Mouse (Mus musculus) midbrain, embryonic 12.5 days (tissue): ENCODE results near the gene Samsn1. TPM values are rescaled to one million over a fixed set of nuclear protein-coding genes. Genes with fewer than 3 reads are reported as not detected.

Source experiments
- ATAC-seq: fragments of 200-750 bp; cut with Nextera tagmentation; 2 replicates; pipeline ENCODE4 v1.8.0; 2017; ENCODE audit warnings: low read depth, moderate TSS enrichment, moderate library complexity; ENCODE audit not compliant: low FRiP score
- H3K27ac ChIP-seq: fragments of 300-500 bp; sonication (generic); replicated peaks from 2 replicates; pipeline ENCODE4 v1.5.1; 2016; ENCODE audit warnings: mild to moderate bottlenecking
- H3K27me3 ChIP-seq: fragments of 300-500 bp; sonication (generic); 2 replicates; pipeline ENCODE4 v1.6.1; 2016; ENCODE audit warnings: mild to moderate bottlenecking
- H3K36me3 ChIP-seq: fragments of 300-500 bp; sonication (generic); 2 replicates; pipeline ENCODE4 v1.6.1; 2016
- H3K4me1 ChIP-seq: fragments of 300-500 bp; sonication (generic); 2 replicates; pipeline ENCODE4 v1.6.1; 2016
- H3K4me2 ChIP-seq: fragments of 300-500 bp; sonication (generic); replicated peaks from 2 replicates; pipeline ENCODE4 v1.6.1; 2016; ENCODE audit warnings: mild to moderate bottlenecking, moderate library complexity
- H3K4me3 ChIP-seq: fragments of 300-500 bp; sonication (generic); 2 replicates; pipeline ENCODE4 v1.5.1; 2016; ENCODE audit warnings: mild to moderate bottlenecking
- H3K9ac ChIP-seq: fragments of 300-500 bp; sonication (generic); replicated peaks from 2 replicates; pipeline ENCODE4 v1.6.1; 2016; ENCODE audit warnings: mild to moderate bottlenecking, moderate library complexity
- H3K9me3 ChIP-seq: fragments of 300-500 bp; sonication (generic); 2 replicates; pipeline ENCODE4 v1.6.1; 2016; ENCODE audit warnings: mild to moderate bottlenecking
- WGBS: fragments of 180-500 bp; shearing (Covaris S2); methylation state at CpG from one replicate; pipeline ENCODE4 v1.1.7; 2016; 5-methylcytosine and 5-hydroxymethylcytosine counted together
- polyA plus RNA-seq: library from polyadenylated mRNA; unstranded; fragments of >200 nt; fragmentation: Nextera tagmentation; extraction: Ambion mirVana; gene quantifications from 2 replicates; pipeline ENCODE4 v1.2.1, GENCODE M21; 2016

The Samsn1 gene
- polyA plus RNA-seq, 1 experiment from 2014 or later: 1.3 TPM

- 83% methylated on average over 3 of the region's 3 CpGs for WGBS
- ATAC-seq: no peak
- Histone ChIP-seq H3K36me3 (no peaks in the 10 kb centered on the region), H3K27ac (no peak overlapping the region), H3K4me2 (no peak overlapping the region), H3K4me1 (no peaks in the 10 kb centered on the region), H3K4me3 (no peak overlapping the region), H3K27me3 (no peaks in the 10 kb centered on the region), H3K9ac (no peak overlapping the region), H3K9me3 (no peaks in the 10 kb centered on the region)
Observed at GRCm38 (mm10) chr16:75899885-75900620, 122.0 kb downstream of the Samsn1 start.

GRCm38 (mm10) chr16:75897828-75898367 is 124.2 kb downstream of the Samsn1 start:
- no peaks in the 10 kb centered on the region for H3K9me3 ChIP-seq
- H3K27ac ChIP-seq: no peak overlapping the region
- no peaks in the 10 kb centered on the region for H3K4me1 ChIP-seq
- no peak overlapping the region for H3K4me2 ChIP-seq
- H3K4me3 ChIP-seq: no peak overlapping the region
- H3K27me3 ChIP-seq: no peaks in the 10 kb centered on the region
- no peak overlapping the region for H3K9ac ChIP-seq
- 87% methylated on average over 4 of the region's 4 CpGs for WGBS
- no peaks in the 10 kb centered on the region for H3K36me3 ChIP-seq
- ATAC-seq: no peak

GRCm38 (mm10) chr16:75894263-75894901 is 127.7 kb downstream of the Samsn1 start:
- Histone ChIP-seq H3K27ac (no peak overlapping the region), H3K4me2 (no peak overlapping the region)
- ATAC-seq: no peak

GRCm38 (mm10) chr16:75893470-75893869 is 128.6 kb downstream of the Samsn1 start:
- no peak for ATAC-seq
- H3K4me2 ChIP-seq: no peak overlapping the region
- no peak overlapping the region for H3K9ac ChIP-seq
- 95% methylated on average over 1 of the region's 1 CpGs for WGBS
- H3K27me3 ChIP-seq: no peaks in the 10 kb centered on the region
- H3K27ac ChIP-seq: no peak overlapping the region
- no peak overlapping the region for H3K4me3 ChIP-seq
- H3K4me1 ChIP-seq: 0 out of 2 replicates have a peak, but pooled peaks cover 4% of the 10 kb centered on the region
- H3K36me3 ChIP-seq: no peaks in the 10 kb centered on the region
- H3K9me3 ChIP-seq: no peaks in the 10 kb centered on the region

More at GRCm38 (mm10) chr16:75894263-75894901, 127.7 kb downstream of the Samsn1 start:
- Histone ChIP-seq H3K27me3 (no peaks in the 10 kb centered on the region), H3K9me3 (no peaks in the 10 kb centered on the region), H3K9ac (no peak overlapping the region), H3K4me1 (no peaks in the 10 kb centered on the region), H3K36me3 (no peaks in the 10 kb centered on the region), H3K4me3 (no peak overlapping the region)
- WGBS: 92% methylated on average over 5 of the region's 5 CpGs

GRCm38 (mm10) chr16:75889081-75889646 is 132.9 kb downstream of the Samsn1 start:
- 21% methylated on average over 6 of the region's 6 CpGs for WGBS
- Histone ChIP-seq H3K4me2 (no peak overlapping the region), H3K27me3 (no peaks in the 10 kb centered on the region), H3K4me3 (no peak overlapping the region), H3K27ac (no peak overlapping the region), H3K9ac (no peak overlapping the region), H3K4me1 (0 out of 2 replicates have a peak, but pooled peaks cover 4% of the 10 kb centered on the region), H3K36me3 (no peaks in the 10 kb centered on the region), H3K9me3 (no peaks in the 10 kb centered on the region)
- peak; percentile 84 for ATAC-seq

GRCm38 (mm10) chr16:75887203-75887602 is 134.9 kb downstream of the Samsn1 start:
- WGBS: 83% methylated on average over 6 of the region's 6 CpGs
- Histone ChIP-seq H3K27me3 (no peaks in the 10 kb centered on the region), H3K4me2 (no peak overlapping the region), H3K4me3 (no peak overlapping the region), H3K9me3 (no peaks in the 10 kb centered on the region), H3K4me1 (0 out of 2 replicates have a peak, but pooled peaks cover 4% of the 10 kb centered on the region), H3K27ac (no peak overlapping the region), H3K9ac (no peak overlapping the region), H3K36me3 (no peaks in the 10 kb centered on the region)
- no peak for ATAC-seq

- Histone ChIP-seq H3K27ac (no peak overlapping the region), H3K4me2 (no peak overlapping the region), H3K9me3 (no peaks in the 10 kb centered on the region), H3K9ac (no peak overlapping the region), H3K36me3 (no peaks in the 10 kb centered on the region), H3K4me3 (no peak overlapping the region), H3K4me1 (no peaks in the 10 kb centered on the region), H3K27me3 (no peaks in the 10 kb centered on the region)
- WGBS: 90% methylated on average over 2 of the region's 2 CpGs
- no peak for ATAC-seq
Observed at GRCm38 (mm10) chr16:75878885-75879284, 143.2 kb downstream of the Samsn1 start.

GRCm38 (mm10) chr16:75877170-75877569 is 144.9 kb downstream of the Samsn1 start:
- Histone ChIP-seq H3K9ac (no peak overlapping the region), H3K9me3 (no peaks in the 10 kb centered on the region), H3K4me2 (no peak overlapping the region), H3K27ac (no peak overlapping the region), H3K4me3 (no peak overlapping the region), H3K36me3 (no peaks in the 10 kb centered on the region), H3K27me3 (no peaks in the 10 kb centered on the region), H3K4me1 (no peaks in the 10 kb centered on the region)
- ATAC-seq: no peak
- 85% methylated on average over 3 of the region's 3 CpGs for whole genome bisulfite sequencing

- no peak overlapping the region for H3K27ac ChIP-seq
- no peak for ATAC-seq
- no peaks in the 10 kb centered on the region for H3K4me1 ChIP-seq
- no peaks in the 10 kb centered on the region for H3K36me3 ChIP-seq
- H3K4me3 ChIP-seq: no peak overlapping the region
- no peaks in the 10 kb centered on the region for H3K27me3 ChIP-seq
- WGBS: 83% methylated on average over 4 of the region's 4 CpGs
- no peaks in the 10 kb centered on the region for H3K9me3 ChIP-seq
- H3K4me2 ChIP-seq: no peak overlapping the region
- no peak overlapping the region for H3K9ac ChIP-seq
Observed at GRCm38 (mm10) chr16:75875896-75876295, 146.2 kb downstream of the Samsn1 start.

GRCm38 (mm10) chr16:75874508-75874907 is 147.6 kb downstream of the Samsn1 start:
- WGBS: 54% methylated on average over 2 of the region's 2 CpGs
- ATAC-seq: no peak
- no peak overlapping the region for H3K9ac ChIP-seq
- no peak overlapping the region for H3K27ac ChIP-seq
- H3K4me3 ChIP-seq: no peak overlapping the region
- no peaks in the 10 kb centered on the region for H3K36me3 ChIP-seq
- H3K9me3 ChIP-seq: no peaks in the 10 kb centered on the region
- no peak overlapping the region for H3K4me2 ChIP-seq
- no peaks in the 10 kb centered on the region for H3K4me1 ChIP-seq
- H3K27me3 ChIP-seq: no peaks in the 10 kb centered on the region

GRCm38 (mm10) chr16:75872241-75872640 is 149.8 kb downstream of the Samsn1 start:
- 92% methylated on average over 8 of the region's 8 CpGs for WGBS
- no peak for ATAC-seq
- H3K4me3 ChIP-seq: no peak overlapping the region
- H3K27ac ChIP-seq: no peak overlapping the region
- H3K4me1 ChIP-seq: no peaks in the 10 kb centered on the region
- no peaks in the 10 kb centered on the region for H3K36me3 ChIP-seq
- H3K4me2 ChIP-seq: no peak overlapping the region
- no peaks in the 10 kb centered on the region for H3K27me3 ChIP-seq
- no peaks in the 10 kb centered on the region for H3K9me3 ChIP-seq
- no peak overlapping the region for H3K9ac ChIP-seq

- 87% methylated on average over 6 of the region's 6 CpGs for WGBS
- Histone ChIP-seq H3K36me3 (no peaks in the 10 kb centered on the region), H3K27me3 (no peaks in the 10 kb centered on the region), H3K4me3 (no peak overlapping the region), H3K4me2 (no peak overlapping the region), H3K9ac (no peak overlapping the region), H3K4me1 (no peaks in the 10 kb centered on the region), H3K9me3 (no peaks in the 10 kb centered on the region), H3K27ac (no peak overlapping the region)
- no peak for ATAC-seq
Observed at GRCm38 (mm10) chr16:75867400-75867799, 154.7 kb downstream of the Samsn1 start.
